Mouse (Mus musculus) layer of hippocampus, adult 11-12 months (tissue): ENCODE measurements at regions not wholly inside any gene's neighbourhood (a gene's known extent, or its start where the extent isn't known, plus 50 kb on each side); places are given as distances from the start of the nearest gene placed in this dataset.

ENCODE experiments used
- DNase-seq: peaks from one replicate; pipeline ENCODE4 v3.0.0; 2022; ENCODE audit warnings: low spot score

DNA sequence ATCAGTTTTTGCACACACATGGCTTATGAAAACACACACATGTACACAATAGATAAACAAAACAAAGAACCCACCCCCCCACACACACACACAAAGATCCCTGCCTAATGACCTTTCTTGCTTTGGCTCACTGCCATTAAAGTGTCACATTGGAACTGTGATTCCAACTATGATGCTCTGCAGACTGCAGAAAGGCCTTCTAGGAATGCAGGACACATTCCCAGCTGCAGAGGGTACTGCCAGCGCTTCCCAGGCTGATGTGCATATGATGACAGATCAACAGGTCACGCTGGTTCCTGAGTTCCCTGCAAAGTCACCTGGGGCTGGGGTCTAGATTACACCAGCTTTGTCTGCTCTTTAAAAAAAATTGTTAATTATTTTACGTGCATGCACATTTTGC lies 68.1 kb upstream of the Ppm1j start:
- DNase-seq, result no peak

DNA sequence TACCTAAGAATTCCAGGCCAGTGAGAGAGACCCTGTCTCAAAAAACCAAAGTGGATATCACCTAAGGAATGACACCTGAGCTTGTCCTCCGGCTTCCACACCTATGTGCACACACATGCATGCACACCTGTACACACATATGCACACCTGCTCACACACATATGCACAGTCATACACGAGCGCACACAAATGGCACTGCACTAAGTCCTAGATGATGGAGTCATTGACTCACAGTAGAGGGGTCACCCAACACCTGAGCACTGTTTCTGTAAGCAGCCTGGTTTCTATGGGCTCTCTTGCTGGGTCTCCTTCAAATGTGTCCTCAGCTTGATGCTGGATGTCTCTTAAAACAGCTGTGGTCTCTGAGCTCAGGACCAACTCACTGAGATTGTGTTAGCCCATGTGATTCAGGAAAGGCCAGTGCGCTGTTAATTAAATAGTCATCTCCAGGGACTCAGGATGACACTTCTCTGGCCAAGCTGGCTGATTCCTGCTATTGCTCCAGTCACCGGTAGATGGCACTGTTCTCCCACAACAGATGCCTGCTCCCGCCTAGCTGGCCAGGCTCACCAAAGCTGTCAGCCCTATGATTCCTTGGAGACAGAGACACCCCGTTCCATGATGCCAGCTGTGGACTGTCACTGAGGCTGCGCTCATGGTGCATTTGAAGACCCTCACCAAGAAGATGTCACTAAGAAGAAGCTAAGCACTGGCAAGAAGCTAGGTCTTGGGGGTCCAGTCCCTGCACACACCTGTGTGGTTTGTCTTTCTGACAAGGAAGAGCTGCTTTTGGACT lies 66.8 kb upstream of the Ppm1j start:
- peak; percentile 78 for DNase-seq

- DNase-seq, result peak; percentile 18
These were observed 66.1 kb upstream of the Ppm1j start for GRCm38 (mm10) chr3:104714679-104715326.
